Mouse (Mus musculus): ENCODE data around the gene Yipf4. TPM values are rescaled to one million over a fixed set of nuclear protein-coding genes. Genes with fewer than 3 reads are reported as not detected.
"Not testable (repeated sequence)": the region's sequence is repeated elsewhere in the genome, so short reads cannot be mapped to it uniquely, and the experiment has no call there.

Gene Yipf4
- 10 to 100 TPM; 43.4 to 46.1 TPM for total RNA-seq (2021)
- long read RNA-seq, experiment 1, transcript Yipf4-201 (6 exons, 2,133 nt), result major isoform, 50 of 55 reads
- long read RNA-seq, experiment 1, partial matches to known transcripts, result 2 of 55 reads
- long read RNA-seq, experiment 1, other reads (novel, unspliced or antisense), result 0 of 55 reads
- long read RNA-seq, experiment 2, transcript Yipf4-201 (6 exons, 2,133 nt), result major isoform, 48 of 48 reads
- long read RNA-seq, experiment 2, partial matches to known transcripts, result 0 of 48 reads
- long read RNA-seq, experiment 2, other reads (novel, unspliced or antisense), result 0 of 48 reads

DNA sequence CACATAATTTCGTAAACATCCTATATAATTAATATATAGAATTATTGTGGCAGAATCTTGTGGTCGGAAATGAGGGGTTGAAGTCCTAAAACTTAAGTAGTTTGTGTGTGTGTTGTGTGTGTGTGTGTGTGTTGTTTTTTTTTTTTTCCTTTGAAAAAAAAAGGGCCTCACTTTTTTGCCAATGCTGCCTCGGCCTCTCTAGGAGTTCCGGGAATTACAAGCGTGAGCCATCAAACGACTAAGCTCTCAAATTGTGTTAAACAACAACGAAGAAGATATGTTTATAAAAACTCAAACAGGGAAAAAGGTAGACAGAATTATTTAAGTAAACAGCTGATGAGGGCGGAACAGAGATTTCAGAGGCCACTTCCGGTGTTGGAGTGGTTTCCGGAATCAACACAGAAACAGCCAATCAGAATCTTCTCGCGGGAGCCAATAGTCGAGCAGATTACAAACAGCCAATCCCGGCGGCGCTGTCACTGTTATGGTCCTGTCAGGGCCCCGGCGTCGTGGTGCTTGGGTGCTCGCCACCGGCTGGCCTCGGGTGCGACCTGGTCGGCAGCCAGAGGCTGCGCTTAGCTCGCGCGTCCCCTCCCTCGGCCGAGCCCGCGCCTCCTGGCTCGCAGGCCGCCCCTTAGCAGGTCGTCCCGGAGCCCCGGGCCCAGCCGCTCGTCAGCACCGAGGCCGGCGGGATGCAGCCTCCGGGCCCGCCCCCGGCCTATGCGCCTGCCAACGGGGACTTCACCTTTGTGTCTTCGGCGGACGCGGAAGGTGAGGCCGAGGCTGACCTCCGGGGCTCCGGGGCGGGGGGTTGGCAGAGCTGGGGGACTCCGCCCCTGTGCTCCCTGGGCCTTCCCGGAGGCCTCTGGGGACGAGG lies at the start of gene Yipf4:
Yipf4 (plus strand) TSS at position 470 of the 877 bp plus-strand sequence.
- peak; percentile 88 to 93 for DNase-seq (ENCODE audit: low spot score in 2 of 2)

DNA sequence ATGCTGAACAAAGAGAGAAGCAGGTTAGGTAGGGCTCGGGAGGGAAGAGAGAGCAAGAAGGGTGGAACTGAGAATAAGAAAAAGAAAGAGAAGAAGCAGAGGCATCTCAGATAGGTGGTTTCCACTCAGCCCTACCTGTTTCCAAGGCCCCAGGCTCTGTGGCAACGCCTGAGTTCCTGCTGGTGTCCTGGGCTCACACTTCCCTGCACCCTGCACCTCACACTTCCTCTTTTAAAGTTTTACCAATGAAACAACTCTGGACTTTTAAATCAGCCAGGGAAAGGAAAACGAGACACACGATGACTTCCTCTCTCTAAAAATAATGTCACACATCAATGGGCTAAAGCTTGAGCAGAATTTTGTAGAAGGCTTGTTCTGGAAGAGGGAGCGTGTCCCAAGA lies 48.8 kb upstream of the Yipf4 start:
- no peak for DNase-seq (ENCODE audit: low spot score in 2 of 2)

DNA sequence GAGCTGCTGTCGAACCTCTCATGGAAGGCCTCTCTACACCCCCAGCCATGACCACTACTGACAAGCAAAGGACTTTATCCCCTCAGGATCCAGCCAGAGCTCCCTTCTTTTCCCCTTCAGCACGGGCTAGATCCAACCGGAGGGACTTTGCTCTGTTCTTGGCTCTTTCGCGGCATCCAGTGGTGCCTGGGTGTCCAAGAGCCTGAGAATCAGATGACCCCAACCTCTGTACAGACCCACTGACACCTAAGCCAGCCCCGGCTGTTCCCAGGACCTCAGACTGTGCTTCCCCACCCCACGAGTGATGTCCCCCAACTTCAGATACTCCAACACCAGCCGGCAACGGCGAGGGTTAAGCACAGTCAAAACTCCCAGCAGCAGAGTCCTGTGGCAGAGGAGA lies 39.5 kb upstream of the Yipf4 start:
- DNase-seq (ENCODE audit: low spot score in 2 of 2), result no peak

DNA sequence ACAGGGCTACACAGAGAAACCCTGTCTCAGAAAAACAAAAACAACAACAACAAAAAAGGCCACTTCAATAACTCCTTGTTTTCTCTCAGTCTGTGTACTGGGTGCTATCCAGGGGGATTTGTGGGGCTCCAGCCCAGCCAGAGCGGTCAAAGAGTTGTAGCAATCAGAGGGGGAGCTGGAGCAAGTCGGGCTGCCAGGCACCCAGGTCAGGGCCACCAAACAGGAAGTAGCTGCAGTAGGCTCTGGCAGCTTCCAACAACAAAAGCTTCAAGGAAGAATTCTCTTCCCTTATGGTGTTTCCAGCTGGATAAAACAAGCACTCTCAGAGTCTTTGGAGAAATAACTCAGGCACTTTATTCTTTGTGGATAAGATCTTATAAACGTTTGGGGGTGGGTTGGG lies 35.4 kb upstream of the Yipf4 start:
- no peak for DNase-seq (ENCODE audit: low spot score in 2 of 2)

DNA sequence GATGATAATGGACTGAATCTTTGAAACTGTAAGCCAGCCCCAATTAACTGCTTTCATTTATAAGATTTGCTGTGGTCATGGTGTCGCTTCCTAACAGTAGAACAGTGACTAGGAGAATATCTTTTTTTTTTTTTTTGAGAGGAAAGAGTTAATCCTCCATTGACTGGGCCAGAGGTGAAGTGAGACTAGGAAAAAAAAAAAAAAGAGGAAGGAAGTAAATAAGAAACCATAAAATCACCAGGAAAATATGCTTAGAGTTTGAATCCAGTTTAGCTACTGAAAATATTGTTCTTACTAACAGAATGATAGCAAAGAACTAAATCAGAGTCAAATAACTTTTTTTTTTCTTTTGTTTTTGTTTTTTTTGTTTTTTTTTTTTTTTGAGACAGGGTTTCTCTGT lies 34.6 kb upstream of the Yipf4 start:
- no peak for DNase-seq (ENCODE audit: low spot score in 2 of 2)

DNA sequence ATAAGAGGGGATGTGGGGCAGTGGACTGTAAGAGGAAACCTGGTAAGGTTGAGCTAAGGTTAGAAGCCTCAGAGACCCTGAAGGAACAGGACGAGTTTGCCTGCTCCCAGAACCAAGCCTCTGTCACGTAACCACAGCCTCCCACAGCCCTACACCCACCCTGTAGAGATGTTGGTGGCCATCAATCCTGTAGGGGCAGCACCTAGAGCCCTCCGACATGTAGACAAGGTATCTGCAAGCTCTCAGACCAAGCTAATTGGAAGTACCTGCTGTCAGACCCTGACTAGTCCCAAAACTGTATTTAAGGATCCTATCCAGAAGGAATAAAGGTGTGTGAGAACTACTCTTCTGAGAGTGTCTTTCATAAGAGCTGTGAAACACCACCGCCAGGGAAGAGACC lies 33.9 kb upstream of the Yipf4 start:
- no peak for DNase-seq (ENCODE audit: low spot score in 2 of 2)

DNA sequence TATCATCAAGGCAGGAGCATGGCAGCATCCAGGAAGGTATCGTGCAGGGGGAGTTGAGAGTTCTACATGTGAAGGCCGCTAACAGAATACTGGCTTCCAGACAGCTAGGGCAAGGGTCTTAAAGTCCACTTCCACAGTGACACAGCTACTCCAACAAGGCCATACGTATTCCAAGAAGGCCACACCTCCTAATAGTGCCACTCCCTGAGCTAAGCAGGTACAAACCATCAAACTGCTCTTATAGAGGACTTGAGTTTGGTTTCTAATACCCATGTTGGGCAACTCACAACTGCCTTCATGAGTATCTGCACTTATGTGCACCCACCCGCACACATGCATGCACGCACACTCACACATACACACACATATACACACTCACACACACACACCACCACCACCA lies 32.5 kb upstream of the Yipf4 start:
- no peak for DNase-seq (ENCODE audit: low spot score in 2 of 2)

DNA sequence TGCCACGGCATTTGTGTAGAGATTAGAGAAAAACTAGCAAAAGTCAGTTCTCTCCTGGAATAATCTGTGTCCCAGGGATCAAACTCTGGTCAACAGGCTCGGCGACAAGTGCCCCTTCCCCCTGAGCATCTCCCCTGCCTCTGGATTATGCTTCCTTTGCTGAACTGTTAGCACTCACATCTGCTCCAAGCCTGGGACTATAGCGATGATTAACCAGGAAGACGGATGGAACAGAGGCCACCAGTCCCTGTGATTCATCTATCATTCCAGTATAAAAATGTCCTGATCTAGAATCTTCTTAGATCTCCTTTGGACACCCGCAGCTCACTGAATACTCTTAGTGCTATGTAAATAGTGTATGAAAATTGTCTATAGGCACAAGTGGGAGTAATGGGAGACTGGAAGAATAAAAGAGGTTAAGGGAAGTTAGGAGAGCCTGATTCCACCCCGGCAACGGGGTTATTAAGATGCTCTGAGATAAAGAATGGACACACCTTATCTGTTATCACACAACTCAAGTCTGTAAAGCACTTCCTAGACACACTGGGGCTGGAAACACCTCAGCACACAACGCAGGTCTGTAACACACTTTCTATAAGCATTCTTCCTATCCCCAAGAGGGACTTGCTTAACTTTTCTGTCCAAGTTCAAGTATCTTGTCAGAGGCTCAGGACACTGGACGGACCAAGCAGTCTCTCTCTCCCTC lies 31.2 kb upstream of the Yipf4 start:
- no peak for DNase-seq (ENCODE audit: low spot score in 2 of 2)

DNA sequence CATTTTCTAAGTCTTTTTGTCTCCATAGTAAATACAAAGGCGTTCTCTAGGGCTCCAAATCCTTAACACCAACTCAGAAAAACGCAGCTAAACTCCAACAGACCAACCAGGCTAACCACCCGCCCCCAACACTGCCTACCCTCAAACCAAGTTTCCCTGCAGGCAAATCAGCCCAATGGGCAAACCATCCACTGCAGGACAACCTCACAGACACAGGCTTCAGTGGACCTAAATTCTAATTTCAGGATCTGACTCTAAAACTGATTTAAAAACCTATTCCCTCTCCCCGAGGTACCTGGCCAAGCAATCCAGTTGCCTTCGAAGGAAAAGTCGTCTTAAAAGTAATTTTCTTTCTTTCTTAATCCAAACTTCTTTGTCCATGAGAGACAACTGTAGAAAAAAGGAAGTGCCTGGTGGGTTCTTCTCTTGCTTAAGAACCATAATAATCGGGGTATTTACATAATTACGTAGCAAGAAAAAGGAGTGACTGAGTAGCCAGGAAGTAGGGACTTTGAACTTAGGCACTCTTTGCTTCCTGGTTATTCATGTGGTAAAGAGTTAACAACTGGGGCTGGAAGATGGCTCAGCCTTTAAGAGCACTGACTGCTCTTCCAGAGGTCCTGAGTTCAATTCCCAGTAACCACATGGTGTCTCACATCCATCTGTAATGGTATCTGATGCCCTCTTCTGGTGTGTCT lies 30.4 kb upstream of the Yipf4 start, which contains the start of gene Nlrc4:
Nlrc4 (minus strand) TSS at position 432 of the 698 bp plus-strand sequence.
- no peak for DNase-seq (ENCODE audit: low spot score in 2 of 2)

DNA sequence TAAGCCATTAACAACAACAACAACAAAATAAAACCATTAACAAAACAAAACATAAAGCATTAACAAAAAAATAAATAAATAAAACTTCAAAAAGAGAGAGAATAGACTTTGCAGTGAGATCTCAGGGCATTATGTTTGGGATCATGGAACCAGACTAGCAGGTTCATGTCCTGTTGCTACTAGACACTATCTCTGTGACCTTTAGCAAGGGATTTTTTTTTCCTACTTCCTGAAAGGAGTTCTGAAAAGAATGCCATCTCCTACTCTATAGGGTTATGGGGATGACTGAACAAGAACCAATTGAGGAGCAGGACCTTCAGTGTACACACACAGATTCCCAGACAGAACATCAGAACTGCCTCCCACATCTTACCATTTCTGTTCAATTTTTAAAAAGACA lies 25.8 kb upstream of the Yipf4 start:
- DNase-seq (ENCODE audit: low spot score in 2 of 2), result no peak

DNA sequence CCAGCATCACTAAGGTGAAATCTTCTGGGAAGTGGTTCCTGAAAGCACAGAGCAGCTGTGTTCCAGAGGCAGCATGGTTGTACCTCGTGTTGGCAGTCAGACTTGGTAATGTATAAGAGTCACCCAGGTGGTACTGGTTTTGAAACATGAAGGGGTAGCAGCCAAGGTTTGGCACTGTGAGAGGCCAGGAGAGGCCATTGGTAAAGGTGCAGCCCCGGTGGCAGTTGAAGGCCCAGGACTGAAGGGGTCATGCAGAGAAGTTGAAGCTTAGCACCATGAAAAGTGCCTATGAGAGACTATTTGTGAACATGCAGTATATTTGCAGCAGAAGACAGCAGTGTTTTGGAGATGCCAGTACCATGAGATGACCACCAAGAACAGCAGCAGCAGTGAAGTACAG lies 21.3 kb upstream of the Yipf4 start:
- not testable (repeated sequence) for DNase-seq (ENCODE audit: low spot score in 2 of 2)

DNA sequence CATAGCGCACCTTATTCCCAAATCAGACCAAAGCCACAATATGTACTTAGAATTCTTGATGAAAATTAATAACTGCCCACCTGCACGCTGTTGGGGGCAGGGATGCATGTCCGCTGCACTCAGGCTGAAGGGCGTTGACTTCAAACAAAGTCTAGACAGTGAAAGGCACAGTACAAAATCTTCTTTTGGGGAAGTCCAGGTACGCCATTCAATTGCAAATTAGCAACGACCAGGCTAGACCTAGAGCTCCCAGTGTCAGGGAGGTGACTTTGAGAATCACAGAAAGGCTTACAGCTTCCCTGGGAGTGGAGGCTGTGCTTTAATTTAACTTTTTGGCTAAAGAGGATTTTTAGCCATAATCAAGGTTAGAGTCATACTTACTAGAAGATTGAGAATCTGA lies 19.2 kb upstream of the Yipf4 start:
- DNase-seq (ENCODE audit: low spot score in 2 of 2), result not testable (repeated sequence)

DNA sequence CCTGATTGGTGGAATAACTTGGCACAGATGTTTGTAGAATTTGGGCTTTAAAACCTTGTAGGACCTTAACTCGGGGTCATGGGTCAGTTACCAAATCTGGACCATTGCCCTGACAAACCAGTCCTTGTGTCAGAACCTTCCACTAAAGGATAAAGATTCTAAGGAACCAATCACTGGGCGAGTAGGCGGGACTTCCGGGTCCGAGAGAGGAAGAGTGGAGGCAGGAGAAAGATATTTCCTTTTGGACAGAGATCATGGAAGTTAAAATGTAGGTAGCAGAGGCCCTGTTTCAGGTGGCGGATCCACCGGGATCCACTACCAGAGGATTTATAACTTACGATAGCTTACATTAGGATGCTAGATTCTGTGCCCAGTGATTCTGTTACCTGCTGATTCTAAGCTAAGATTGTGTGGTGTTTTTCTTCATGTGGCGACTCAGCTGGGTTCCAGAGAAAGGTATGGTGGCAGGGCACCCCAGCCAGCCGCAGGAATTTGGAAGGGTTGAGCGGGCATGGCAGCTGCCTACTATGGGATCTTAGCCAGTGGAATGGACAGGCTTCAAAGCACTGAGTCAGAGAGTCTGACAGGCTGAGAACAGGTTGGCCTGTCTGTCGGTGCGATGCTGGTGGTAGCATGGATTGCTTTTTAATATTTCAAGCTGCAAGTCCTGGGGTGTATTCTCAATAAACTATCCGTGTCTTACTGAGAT lies 8.8 kb upstream of the Yipf4 start:
- DNase-seq (ENCODE audit: low spot score in 2 of 2), result no peak

DNA sequence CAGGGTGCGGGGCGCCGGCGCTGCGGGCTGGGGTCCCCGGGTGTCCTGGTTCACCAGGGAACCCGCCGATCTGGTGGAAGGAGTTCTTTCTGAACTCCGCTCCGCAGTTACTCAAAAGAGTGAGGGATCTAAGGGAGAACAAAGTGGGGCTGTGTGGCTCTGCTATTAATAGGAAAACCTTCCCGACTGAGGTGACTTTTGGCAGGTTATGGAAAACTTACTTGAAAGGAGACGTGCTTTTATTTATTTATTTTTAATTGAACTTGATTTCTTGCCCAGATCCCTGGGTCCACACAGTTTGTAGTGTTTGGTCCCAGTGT lies 568 bp downstream of the Yipf4 start:
- DNase-seq (ENCODE audit: low spot score in 2 of 2), result no peak

DNA sequence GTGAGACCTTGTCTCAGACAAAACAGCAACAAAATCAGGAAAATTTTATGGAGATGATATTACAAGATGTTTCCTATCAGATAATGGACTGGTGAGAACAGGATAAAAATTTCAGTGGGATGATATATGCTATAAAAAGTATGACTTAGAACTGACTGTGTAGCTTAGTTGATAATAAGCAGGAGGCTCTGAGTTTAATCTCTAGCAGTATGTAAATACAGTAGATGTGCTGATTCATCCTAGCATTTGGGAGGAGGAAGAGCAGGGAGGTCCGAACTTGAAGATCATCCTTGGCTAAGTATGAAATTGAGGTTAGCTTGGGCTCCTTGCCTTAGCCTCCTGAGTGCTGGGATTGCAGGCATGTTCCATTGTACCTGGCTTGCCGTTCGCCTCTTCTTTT lies 2.3 kb downstream of the Yipf4 start:
- DNase-seq (ENCODE audit: low spot score in 2 of 2), result no peak

DNA sequence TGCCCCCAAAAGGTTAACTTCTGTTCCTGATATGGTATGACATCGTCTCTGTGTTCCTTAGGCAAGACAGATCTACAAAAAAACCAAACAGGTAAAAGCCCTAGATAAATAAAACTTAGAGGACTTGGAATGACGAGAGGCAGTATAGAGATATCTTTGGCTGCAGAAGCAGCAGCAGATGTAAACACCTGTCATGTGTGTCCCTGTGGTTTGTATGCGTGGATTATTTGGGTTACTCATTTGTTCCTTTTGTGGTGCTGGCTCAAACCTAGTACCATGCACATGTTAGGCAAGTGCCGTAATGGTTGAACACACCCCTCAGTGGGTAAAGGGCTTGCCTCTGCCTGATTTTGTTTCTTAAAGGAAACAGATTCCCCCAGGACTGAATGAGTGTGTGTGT lies 10.9 kb downstream of the Yipf4 start:
- no peak for DNase-seq (ENCODE audit: low spot score in 2 of 2)

DNA sequence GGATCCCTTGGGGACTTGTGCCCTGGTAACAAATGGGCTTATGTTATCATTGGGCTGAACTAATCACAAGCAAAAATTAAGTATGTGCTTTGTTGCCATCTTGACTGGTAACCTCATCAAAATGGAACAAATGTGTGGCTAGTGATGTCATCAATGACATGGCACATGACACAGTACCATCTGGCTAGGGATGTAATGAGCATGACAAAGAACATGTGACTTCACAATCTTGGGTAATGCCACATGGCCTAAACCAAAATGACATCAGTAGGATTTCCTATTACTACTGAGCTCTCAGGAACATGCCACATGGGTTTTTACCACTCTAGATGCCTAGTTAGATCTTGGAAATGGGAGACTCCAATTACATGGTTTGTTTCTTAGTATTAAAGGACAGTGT lies 11.8 kb downstream of the Yipf4 start:
- no peak for DNase-seq (ENCODE audit: low spot score in 2 of 2)

DNA sequence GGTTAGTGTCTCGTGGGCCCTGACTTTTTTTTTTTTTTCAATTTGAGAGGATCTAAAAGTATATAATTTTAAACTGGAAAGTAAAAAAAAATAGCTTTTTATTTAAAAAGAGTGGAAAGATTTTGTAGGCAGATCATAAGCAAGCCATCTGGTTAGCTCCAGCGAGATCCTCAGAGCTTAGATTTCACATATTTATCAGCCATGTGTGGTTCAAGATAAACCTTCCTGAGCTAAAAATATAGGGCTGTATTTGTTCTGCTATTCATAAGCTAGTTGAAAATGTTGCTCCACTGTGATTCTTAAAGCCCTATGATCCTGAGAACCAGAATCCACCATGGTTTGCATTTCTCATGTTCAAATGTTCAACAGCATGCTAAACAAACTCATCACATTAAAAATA lies 18.6 kb downstream of the Yipf4 start:
- DNase-seq (ENCODE audit: low spot score in 2 of 2), result no peak

DNA sequence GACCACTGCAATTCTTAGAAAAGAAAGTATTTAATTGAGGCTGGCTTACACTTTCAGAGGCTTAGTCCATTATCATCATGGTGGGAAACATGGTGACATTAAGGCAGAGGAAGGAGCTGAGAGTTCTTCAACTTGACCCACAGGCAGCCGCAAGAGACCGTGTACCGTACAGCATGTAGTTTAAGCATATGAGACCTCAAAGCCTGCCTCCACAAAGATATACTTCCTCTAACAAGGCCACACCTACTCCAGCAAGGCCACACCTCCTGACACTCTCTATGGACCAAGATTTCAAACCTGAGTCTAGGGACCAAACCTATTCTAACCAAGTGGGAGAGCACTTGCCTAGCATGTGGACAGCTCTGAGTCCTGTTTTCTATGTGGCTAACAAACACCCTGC lies 19.3 kb downstream of the Yipf4 start:
- no peak for DNase-seq (ENCODE audit: low spot score in 2 of 2)

DNA sequence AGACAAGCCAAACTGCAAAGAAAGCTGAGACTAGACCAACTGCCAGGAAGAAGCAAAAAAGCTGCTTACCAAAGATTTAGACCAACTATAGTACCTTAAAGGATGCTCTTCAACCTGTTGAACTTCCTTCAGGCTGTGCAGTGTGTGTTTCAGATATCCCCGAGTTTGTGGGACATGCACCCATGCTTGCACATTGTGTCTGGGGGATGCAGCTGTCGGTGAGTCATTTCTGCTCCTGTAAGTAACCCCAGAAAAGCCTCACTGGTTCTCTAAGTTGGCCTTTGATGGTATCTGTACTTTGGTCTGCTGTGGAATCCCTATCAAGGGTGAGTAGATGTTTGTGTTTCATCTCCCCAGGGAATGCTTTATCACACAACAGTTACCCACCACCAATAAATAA lies 23.0 kb downstream of the Yipf4 start:
- no peak for DNase-seq (ENCODE audit: low spot score in 2 of 2)

Data from gastrocnemius, postnatal 4 days (tissue).